Mouse (Mus musculus) frontal cortex, postnatal 14 days (tissue): ENCODE measurements around the gene Camsap2.

Source experiments
- DNase-seq, 2 experiments: peaks; one replicate each; pipeline ENCODE4 v3.0.0; 2022; ENCODE audit warnings: low spot score in 2 of 2

Camsap2 gene

DNA sequence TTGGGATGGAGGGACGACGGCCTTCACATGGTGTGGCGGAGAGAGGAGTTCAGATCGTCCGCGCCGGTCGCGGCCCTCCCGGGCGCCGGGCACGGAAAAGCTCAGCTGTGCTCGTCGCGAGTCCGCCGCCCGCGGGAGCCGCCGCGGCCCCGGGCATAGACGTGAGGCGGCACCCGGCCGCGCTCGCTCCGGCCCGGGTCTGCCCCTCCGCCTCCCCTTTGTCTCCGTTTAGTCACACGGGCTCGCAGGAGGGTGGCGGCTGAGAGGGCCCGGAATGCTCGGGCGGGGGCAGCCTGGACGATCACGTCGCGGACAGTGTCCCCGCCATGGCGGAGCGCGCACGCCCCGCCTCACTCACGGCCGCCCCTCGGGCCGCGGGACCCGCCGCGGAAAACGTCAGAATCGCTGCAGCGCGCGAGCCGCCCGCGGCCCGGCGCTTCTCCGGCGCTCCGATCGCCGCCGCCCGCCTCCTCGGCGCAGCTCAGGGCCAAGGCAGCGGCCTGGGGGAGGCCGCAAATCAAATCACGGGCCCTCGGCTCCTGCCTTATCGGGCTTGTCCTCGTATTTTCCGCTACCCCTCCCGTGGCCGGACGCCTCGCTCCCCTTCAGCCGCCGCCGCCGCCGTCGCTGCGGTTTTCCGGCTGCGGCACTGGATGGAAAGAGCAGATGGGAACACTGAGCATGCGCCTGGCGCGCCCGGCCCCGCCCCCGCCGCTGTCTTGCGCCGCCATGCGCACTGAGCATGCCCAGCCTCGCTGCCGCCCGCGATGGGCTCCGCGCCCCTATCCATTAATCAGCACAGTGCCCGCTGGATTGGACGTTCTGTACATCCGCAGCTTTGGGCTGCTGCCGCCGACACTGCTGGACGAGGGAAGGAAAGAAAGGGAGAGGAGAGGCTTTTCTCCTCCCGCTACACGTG lies at the start of gene Camsap2:
Gene Camsap2 (minus strand): TSS at position 651 of the 919 bp plus-strand sequence.
- peak; percentile 89 to 94 for DNase-seq

GRCm38 (mm10) chr1:136395073-136395472 lies 49.2 kb upstream of the Camsap2 start:
- DNase-seq, result no peak

DNA sequence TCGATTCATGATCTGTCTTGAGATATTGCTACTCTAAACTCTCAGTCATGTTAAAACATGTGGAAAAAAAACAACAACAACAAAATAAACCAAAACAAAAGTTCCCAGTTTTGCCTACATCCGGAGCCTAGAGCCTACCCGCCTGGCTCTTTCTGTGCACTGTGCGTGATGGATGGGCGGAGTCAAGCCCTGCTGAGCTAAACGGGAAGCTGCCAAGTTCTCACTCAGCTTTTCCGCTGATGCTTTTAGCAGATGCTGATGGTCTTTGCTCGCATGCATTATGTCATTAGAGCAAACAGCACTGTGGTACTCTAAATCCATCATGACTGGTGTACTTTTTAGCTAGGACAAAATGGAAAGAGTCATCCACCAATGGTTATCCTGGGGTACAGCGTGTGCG lies 48.6 kb upstream of the Camsap2 start:
- DNase-seq, result no peak

- no peak for DNase-seq
Observed at GRCm38 (mm10) chr1:136386914-136387313, 41.0 kb upstream of the Camsap2 start.

DNA sequence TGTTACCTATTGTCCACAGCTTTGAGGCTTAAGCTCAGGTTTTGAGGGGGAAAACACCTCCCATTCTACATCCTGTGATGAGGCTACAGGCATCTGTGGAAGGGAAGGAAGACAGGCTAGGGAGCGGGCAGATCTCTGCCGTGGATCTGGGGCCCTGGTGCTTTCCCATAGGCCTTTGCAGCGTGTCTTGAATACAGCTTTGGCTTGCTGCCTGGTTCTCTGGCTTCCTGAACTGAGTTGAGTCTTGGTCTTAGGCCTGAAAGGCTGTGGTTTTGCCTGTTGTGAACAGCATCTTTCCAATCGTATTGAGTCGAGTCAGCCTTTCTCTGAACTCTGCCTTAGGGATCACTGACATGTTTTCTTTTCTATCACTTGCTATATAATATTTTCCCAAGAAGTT lies 35.7 kb upstream of the Camsap2 start:
- DNase-seq, result no peak

- DNase-seq, result no peak
Observed at GRCm38 (mm10) chr1:136381169-136381568, 35.3 kb upstream of the Camsap2 start.

GRCm38 (mm10) chr1:136380606-136381005 lies 34.7 kb upstream of the Camsap2 start:
- no peak for DNase-seq

GRCm38 (mm10) chr1:136380161-136380560 lies 34.3 kb upstream of the Camsap2 start:
- DNase-seq, result no peak

GRCm38 (mm10) chr1:136379261-136379660 lies 33.4 kb upstream of the Camsap2 start:
- no peak for DNase-seq

- no peak for DNase-seq
Observed at GRCm38 (mm10) chr1:136365986-136366385, 20.1 kb upstream of the Camsap2 start.

DNA sequence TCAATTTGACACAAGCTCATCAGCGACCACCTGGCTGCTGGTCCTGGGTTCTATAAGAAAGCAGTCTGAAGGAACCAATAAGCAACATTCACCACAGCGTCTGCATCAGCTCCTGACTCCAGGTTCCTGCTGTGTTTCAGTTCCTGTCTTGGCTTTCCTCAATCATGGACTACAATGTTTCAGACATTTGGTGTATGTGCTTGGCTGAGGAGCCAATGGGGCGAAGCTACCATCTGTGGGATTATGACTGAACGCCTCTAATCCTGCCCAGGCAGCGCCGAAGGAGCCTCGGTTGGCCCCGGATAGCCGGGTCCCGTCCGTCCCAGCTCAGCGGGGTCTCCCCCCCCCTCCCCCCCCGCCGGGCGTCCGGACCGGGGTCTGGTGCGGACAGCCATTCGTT lies 18.8 kb upstream of the Camsap2 start:
- peak in 1 of 2 experiments; percentile 63 for DNase-seq

DNA sequence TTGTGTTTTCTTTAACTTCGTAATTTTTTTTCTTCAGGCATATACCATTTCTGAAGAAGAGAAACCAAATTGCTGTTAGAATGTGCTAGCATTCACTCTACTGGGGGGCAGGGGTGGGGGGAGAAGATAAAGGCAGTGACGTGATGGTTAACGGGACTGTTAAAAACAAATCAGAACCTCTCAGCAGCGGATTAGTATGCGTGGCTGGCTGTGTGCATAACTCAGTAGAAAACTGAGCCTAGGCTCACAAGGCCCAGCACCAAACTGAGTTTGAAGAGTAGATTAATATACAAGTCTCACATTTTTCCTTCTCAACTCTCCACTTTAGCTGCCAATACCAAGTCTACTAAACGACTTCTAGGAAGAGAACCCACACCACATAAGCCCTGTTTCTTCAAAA lies 17.1 kb upstream of the Camsap2 start:
- DNase-seq, result no peak

GRCm38 (mm10) chr1:136362567-136362966 lies 16.7 kb upstream of the Camsap2 start:
- peak in 1 of 2 experiments; percentile 12 for DNase-seq

DNA sequence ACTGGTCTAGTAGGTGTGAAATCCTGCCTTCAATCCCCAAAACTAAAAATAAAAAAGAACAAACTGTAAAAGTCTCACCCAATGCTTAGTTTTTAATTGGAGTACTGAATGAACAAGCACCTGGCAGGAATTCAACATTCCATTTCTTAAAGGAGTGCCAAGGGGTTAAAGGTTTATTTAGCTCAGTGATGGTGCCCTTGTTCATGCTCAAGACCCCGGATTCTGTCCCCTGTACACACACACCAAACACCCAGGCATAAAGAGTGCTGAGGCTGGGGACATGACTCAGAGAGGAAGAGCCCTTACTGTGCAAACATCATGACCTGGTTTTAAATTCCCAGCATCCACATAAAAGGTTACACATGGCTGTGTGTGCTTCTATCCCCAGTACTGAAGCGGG lies 15.5 kb upstream of the Camsap2 start:
- DNase-seq, result no peak

- DNase-seq, result no peak
Observed at GRCm38 (mm10) chr1:136360909-136361308, 15.0 kb upstream of the Camsap2 start.

- no peak for DNase-seq
Observed at GRCm38 (mm10) chr1:136358841-136359360, 13.0 kb upstream of the Camsap2 start.

- DNase-seq, result no peak
Observed at GRCm38 (mm10) chr1:136355651-136356050, 9.7 kb upstream of the Camsap2 start.

DNA sequence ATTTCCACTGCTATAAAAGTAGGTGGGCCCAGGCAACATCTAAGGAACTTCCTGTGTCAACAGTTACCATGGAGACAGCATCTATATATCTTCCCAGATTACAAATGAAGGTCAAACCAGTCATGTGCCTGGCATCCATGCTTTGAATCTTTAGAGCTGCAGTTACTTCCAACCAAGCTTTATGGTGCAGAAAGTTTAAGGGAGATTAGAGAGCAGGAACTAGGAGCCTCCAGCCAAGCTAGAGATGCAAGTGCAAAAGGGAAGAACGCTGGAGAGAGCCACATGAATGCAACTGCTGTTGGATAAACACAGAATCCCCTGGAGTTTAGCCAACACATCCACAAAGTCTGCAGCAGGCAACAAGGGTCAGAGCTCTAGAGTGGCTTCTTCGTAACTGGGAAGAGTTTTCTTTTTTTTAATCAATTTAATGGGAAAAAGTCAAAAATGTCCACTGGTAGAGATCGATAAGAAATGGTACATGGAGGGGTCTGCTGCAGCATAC lies 4.8 kb upstream of the Camsap2 start:
- no peak for DNase-seq

DNA sequence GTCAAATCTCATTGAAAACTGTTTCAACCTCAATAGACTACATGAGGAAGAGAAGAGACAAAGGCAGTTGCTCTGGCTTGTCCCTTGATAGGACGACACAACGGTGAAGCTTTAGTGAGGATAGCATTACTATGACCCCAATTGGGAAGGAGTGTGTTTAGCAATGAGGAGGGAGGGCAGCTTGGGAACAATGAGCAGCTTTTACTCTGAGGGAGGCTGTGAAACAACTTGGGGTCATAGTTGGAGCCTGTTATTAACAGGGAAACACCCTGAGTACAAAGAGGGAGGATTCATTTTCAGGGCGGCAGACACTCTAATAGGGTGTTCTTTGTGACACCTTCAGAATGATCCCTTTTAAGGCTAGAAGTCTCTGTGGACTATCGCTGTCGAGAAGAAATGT lies 2.2 kb upstream of the Camsap2 start:
- DNase-seq, result no peak

DNA sequence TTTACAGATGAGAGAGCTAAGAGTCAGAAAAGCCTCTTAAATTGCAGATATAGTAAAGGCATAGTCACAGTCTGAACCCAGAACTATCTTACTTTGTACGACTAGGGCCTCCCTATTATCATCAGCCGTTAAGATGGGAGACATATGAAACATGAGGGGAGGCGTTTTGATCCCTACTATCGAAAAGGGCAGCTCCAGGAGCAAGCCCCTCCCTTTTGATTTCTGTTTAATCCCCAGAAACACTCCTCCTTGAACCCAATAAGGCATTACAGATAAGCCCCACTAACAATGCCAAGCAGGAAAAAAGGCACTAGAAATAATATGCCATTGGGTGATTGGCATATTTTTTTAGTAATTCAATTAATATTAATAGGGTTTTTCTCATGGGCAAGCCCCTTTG lies 1.2 kb upstream of the Camsap2 start:
- no peak for DNase-seq

GRCm38 (mm10) chr1:136346373-136347035 lies 600 bp upstream of the Camsap2 start:
- DNase-seq, result no peak

DNA sequence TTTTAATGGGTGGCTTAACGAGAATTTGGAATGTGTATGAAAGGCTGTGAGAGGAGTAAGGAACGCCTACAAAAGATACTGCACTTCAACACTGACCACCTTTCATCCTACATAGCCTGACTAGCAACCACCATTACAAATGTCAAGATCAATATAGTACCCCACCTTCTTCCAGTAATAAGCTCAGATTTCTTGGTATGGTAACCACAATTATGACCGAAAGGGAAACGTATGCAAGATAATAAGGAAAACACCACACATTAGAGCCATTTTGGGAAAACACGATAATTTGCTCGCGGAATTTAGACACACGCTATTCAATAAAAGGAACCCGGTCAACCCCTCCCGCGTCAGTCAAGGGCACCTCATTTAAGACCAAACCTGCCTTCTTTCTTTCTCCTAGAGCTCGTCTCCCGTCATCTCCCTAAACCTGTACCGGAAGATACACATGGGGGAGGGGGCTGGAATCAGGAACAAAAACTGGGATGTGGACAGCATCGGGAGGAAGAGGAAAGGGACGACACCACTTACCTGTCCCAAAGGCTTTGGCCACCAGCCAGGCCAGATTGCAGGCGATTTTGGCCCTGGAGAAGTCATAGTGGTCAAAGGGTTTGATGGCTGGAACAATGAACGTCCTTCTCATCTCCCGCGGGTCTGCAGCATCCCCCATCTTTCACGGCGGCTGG lies 993 bp downstream of the Camsap2 start:
- peak; percentile 25 to 44 for DNase-seq
